Mouse (Mus musculus): ENCODE results near the gene Chrm3. TPM values are rescaled to one million over a fixed set of nuclear protein-coding genes. Genes with fewer than 3 reads are reported as not detected.
A peak's percentile ranks its signal among the peaks of the same experiment; 100 is the strongest.

Gene Chrm3
- polyA plus RNA-seq, 1 experiment from 2014 or later, result 6.9 TPM

DNA sequence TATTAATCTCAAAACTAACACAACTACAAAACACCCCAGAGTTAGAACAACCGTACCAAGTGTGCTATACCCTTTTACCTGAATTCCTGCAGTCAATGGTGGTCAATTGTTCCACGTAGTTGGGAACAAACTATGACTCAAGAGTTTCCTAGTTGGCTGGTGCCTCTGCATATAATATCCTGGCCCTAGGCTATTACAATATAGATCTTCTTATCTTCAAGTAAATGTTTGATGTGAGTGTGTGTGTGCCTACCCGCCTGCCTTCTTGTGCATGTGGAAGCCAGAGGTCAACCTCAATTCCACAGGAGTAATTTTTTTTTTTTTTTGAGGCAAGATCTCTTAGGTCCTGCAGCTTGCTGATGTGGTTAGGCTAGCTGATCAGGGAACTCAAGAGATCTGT lies 335.5 kb downstream of the Chrm3 start:
- H3K9me3 ChIP-seq (ENCODE audit: control insufficient read depth, low read depth, low read length), result no peaks in the 10 kb centered on the region
- 77% methylated on average over 3 of the region's 3 CpGs for WGBS
- H3K4me1 ChIP-seq (ENCODE audit: control insufficient read depth, insufficient read depth, low read length), result no peaks in the 10 kb centered on the region
- H3K27me3 ChIP-seq (ENCODE audit: control insufficient read depth, insufficient read depth, low read length), result no peaks in the 10 kb centered on the region
- H3K4me3 ChIP-seq (ENCODE audit: low read depth, low read length), result no peak overlapping the region
- ATAC-seq (ENCODE audit: insufficient number of reproducible peaks, insufficient read depth, low FRiP score, low read depth), result no peak
- no peak overlapping the region for H3K4me2 ChIP-seq (replicated peaks; ENCODE audit: low read depth, low read length)
- H3K36me3 ChIP-seq (ENCODE audit: control insufficient read depth, insufficient read depth, low read length), result no peaks in the 10 kb centered on the region
- no peak overlapping the region for H3K27ac ChIP-seq (ENCODE audit: low read length)
- H3K9ac ChIP-seq (replicated peaks; ENCODE audit: low read depth, low read length), result no peak overlapping the region

DNA sequence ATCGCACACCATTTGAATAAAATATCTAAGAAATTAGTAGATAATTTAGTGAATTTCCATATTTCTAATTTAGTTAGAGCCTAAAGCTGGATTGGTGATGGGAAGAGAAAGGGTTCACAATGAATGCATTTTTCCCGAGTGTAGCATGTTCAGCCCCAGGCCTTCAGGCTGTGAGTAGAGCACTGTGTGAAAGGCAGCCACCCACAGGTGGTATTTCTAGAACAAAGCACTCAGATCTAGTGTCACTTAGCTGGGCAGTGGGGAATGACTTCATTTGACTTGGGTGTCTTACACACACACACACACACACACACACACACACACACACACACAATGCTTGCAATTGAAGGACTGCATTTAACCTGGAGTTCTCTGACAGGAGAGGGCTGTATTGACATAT lies 337.5 kb downstream of the Chrm3 start:
- Histone ChIP-seq H3K4me2 (replicated peaks; ENCODE audit: low read depth, low read length) (no peak overlapping the region), H3K4me3 (ENCODE audit: low read depth, low read length) (no peak overlapping the region), H3K9ac (replicated peaks; ENCODE audit: low read depth, low read length) (no peak overlapping the region), H3K27ac (ENCODE audit: low read length) (no peak overlapping the region), H3K4me1 (ENCODE audit: control insufficient read depth, insufficient read depth, low read length) (no peaks in the 10 kb centered on the region), H3K36me3 (ENCODE audit: control insufficient read depth, insufficient read depth, low read length) (no peaks in the 10 kb centered on the region), H3K27me3 (ENCODE audit: control insufficient read depth, insufficient read depth, low read length) (no peaks in the 10 kb centered on the region), H3K9me3 (ENCODE audit: control insufficient read depth, low read depth, low read length) (no peaks in the 10 kb centered on the region)
- ATAC-seq (ENCODE audit: insufficient number of reproducible peaks, insufficient read depth, low FRiP score, low read depth), result no peak
- WGBS, result 83% methylated on average over 2 of the region's 2 CpGs

DNA sequence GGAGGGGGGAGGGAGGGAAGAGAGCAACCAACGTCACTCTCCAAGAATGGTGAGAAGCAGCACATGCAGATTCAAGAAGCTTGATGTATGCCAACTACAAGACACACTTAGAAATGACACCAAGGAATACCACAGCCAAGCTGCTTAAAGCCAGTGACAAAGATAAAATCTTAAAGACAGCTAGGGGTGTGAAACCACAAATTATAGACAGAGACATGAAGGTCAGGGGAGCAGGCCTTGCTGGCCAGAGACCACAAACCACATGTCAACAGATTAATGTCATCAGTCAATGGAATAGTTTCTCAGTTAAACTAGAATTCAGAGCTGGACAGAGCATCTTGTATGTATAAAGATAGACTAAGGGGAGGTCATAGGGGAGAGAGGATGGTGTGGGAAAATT lies 341.4 kb downstream of the Chrm3 start:
- 62% methylated on average over 1 of the region's 1 CpGs for WGBS
- no peak overlapping the region for H3K4me3 ChIP-seq (ENCODE audit: low read depth, low read length)
- no peak overlapping the region for H3K27ac ChIP-seq (ENCODE audit: low read length)
- H3K36me3 ChIP-seq (ENCODE audit: control insufficient read depth, insufficient read depth, low read length), result no peaks in the 10 kb centered on the region
- ATAC-seq (ENCODE audit: insufficient number of reproducible peaks, insufficient read depth, low FRiP score, low read depth), result no peak
- no peaks in the 10 kb centered on the region for H3K27me3 ChIP-seq (ENCODE audit: control insufficient read depth, insufficient read depth, low read length)
- no peaks in the 10 kb centered on the region for H3K4me1 ChIP-seq (ENCODE audit: control insufficient read depth, insufficient read depth, low read length)
- H3K9ac ChIP-seq (replicated peaks; ENCODE audit: low read depth, low read length), result no peak overlapping the region
- no peak overlapping the region for H3K4me2 ChIP-seq (replicated peaks; ENCODE audit: low read depth, low read length)
- no peaks in the 10 kb centered on the region for H3K9me3 ChIP-seq (ENCODE audit: control insufficient read depth, low read depth, low read length)

- Histone ChIP-seq H3K9me3 (ENCODE audit: control insufficient read depth, low read depth, low read length) (no peaks in the 10 kb centered on the region), H3K27me3 (ENCODE audit: control insufficient read depth, insufficient read depth, low read length) (no peaks in the 10 kb centered on the region), H3K4me1 (ENCODE audit: control insufficient read depth, insufficient read depth, low read length) (no peaks in the 10 kb centered on the region), H3K36me3 (ENCODE audit: control insufficient read depth, insufficient read depth, low read length) (no peaks in the 10 kb centered on the region), H3K27ac (ENCODE audit: low read length) (no peak overlapping the region; the same call in 1 of the 2 replicates), H3K4me2 (replicated peaks; ENCODE audit: low read depth, low read length) (no peak overlapping the region), H3K4me3 (ENCODE audit: low read depth, low read length) (no peak overlapping the region), H3K9ac (replicated peaks; ENCODE audit: low read depth, low read length) (no peak overlapping the region)
- peak; percentile 18; the same call in 1 of the 2 replicates for ATAC-seq (ENCODE audit: insufficient number of reproducible peaks, insufficient read depth, low FRiP score, low read depth)
- WGBS, result 39% methylated on average over 4 of the region's 4 CpGs
Observed at GRCm38 (mm10) chr13:10002916-10003315, 357.7 kb downstream of the Chrm3 start.

DNA sequence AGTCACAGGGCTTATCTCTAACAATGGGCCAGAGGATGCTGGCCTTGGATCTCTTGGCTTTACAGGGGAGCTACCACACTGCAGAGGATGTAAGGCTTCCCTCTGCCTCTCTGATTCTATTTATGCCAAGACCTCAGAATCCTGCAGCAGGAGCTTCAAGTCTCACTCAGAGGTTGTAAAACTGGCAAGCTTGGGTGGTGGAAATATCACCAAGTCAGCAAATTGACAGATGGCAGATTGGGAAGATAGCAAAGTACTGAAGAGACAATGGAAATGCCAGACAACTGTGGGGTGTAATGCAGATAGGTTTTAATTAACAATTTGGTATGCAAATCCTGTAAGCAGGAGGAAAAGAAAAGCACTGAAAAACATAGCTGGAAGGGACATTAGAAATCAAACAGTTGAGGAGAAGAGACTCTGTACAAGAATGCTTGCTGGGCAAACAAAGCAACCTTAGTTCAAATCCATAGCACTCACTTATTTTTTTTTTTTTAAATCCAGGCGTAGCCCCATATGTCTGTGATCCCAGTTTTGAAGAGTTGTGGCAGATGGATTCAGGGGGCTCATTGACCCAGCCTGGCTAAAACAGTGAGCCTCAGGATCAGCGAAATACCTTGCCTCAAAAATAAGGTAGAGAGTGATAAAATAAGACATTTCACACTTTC lies 362.9 kb downstream of the Chrm3 start:
- Histone ChIP-seq H3K27me3 (ENCODE audit: control insufficient read depth, insufficient read depth, low read length) (no peaks in the 10 kb centered on the region), H3K36me3 (ENCODE audit: control insufficient read depth, insufficient read depth, low read length) (no peaks in the 10 kb centered on the region), H3K27ac (ENCODE audit: low read length) (no peak overlapping the region), H3K9me3 (ENCODE audit: control insufficient read depth, low read depth, low read length) (no peaks in the 10 kb centered on the region), H3K9ac (replicated peaks; ENCODE audit: low read depth, low read length) (no peak overlapping the region), H3K4me3 (ENCODE audit: low read depth, low read length) (no peak overlapping the region), H3K4me2 (replicated peaks; ENCODE audit: low read depth, low read length) (no peak overlapping the region), H3K4me1 (ENCODE audit: control insufficient read depth, insufficient read depth, low read length) (no peaks in the 10 kb centered on the region)
- 73% methylated on average over 2 of the region's 2 CpGs for WGBS
- ATAC-seq (ENCODE audit: insufficient number of reproducible peaks, insufficient read depth, low FRiP score, low read depth), result no peak

DNA sequence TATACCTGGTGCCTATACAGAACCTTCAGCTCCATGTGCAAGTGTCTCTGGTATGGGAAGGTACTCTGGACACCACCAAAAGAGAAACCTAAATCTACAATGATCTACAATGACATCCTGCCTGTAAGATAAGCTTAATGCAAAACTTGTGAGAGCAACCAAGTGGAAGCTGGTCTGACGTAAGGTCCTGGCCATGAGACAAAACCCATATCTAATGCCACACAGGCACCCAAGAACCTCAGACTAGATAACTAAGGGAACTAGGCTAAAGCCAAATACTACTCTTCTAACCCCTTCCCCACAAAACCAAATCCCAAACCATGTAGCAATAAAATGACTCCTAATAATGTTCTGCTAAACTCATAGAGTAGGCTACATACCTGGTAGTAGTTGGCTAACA lies 364.8 kb downstream of the Chrm3 start:
- no peak overlapping the region for H3K4me3 ChIP-seq (ENCODE audit: low read depth, low read length)
- H3K27ac ChIP-seq (ENCODE audit: low read length), result no peak overlapping the region
- no peaks in the 10 kb centered on the region for H3K36me3 ChIP-seq (ENCODE audit: control insufficient read depth, insufficient read depth, low read length)
- H3K4me2 ChIP-seq (replicated peaks; ENCODE audit: low read depth, low read length), result no peak overlapping the region
- H3K9me3 ChIP-seq (ENCODE audit: control insufficient read depth, low read depth, low read length), result no peaks in the 10 kb centered on the region
- H3K4me1 ChIP-seq (ENCODE audit: control insufficient read depth, insufficient read depth, low read length), result no peaks in the 10 kb centered on the region
- no peaks in the 10 kb centered on the region for H3K27me3 ChIP-seq (ENCODE audit: control insufficient read depth, insufficient read depth, low read length)
- WGBS, result 97% methylated on average over 1 of the region's 1 CpGs
- no peak overlapping the region for H3K9ac ChIP-seq (replicated peaks; ENCODE audit: low read depth, low read length)
- ATAC-seq (ENCODE audit: insufficient number of reproducible peaks, insufficient read depth, low FRiP score, low read depth), result no peak

DNA sequence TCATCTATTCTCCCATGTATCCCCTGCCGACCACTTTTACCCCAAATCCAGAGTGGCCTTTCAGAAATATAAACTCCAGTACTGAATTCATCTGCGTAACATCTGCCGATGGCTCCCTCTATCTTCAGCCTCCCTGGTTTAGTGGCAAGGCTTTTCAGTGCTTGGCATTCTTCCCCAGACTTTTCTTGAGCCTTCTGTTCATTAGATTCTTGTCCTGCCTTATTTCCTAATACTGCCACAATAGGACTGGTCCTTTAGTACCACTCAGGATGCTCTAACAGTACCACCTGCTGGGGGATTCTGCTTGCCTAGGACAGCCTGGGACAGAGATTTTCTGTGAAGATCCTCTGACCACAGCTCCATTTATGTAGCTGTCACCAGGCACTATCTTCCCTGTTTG lies 367.1 kb downstream of the Chrm3 start:
- H3K4me1 ChIP-seq (ENCODE audit: control insufficient read depth, insufficient read depth, low read length), result no peaks in the 10 kb centered on the region
- H3K27ac ChIP-seq (ENCODE audit: low read length), result no peak overlapping the region
- no peak overlapping the region for H3K4me2 ChIP-seq (replicated peaks; ENCODE audit: low read depth, low read length)
- no peak overlapping the region for H3K4me3 ChIP-seq (ENCODE audit: low read depth, low read length)
- WGBS, result 82% methylated on average over 3 of the region's 3 CpGs
- H3K36me3 ChIP-seq (ENCODE audit: control insufficient read depth, insufficient read depth, low read length), result no peaks in the 10 kb centered on the region
- H3K9ac ChIP-seq (replicated peaks; ENCODE audit: low read depth, low read length), result no peak overlapping the region
- ATAC-seq (ENCODE audit: insufficient number of reproducible peaks, insufficient read depth, low FRiP score, low read depth), result no peak
- H3K27me3 ChIP-seq (ENCODE audit: control insufficient read depth, insufficient read depth, low read length), result no peaks in the 10 kb centered on the region
- no peaks in the 10 kb centered on the region for H3K9me3 ChIP-seq (ENCODE audit: control insufficient read depth, low read depth, low read length)

DNA sequence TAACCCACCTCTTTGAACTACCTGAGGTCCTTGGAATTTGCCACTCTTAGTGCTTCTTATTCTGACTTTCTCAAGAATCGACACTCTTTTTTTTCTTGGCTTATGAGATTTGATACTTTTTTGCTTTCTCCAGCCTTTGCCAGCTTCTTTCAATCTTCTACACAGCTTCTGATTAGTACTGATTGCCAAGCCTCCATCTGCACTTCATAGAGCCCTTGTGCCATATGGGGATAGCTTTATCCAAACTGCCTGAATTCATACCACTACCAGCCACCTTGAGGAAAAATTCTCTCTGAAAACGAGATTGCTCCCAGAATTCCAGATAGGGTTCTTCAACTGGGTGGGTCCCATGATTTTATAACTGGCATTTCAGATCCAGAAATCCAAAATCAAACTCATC lies 368.0 kb downstream of the Chrm3 start:
- H3K4me1 ChIP-seq (ENCODE audit: control insufficient read depth, insufficient read depth, low read length), result no peaks in the 10 kb centered on the region
- WGBS, result 75% methylated on average over 2 of the region's 2 CpGs
- H3K9me3 ChIP-seq (ENCODE audit: control insufficient read depth, low read depth, low read length), result no peaks in the 10 kb centered on the region
- no peaks in the 10 kb centered on the region for H3K36me3 ChIP-seq (ENCODE audit: control insufficient read depth, insufficient read depth, low read length)
- ATAC-seq (ENCODE audit: insufficient number of reproducible peaks, insufficient read depth, low FRiP score, low read depth), result no peak
- no peaks in the 10 kb centered on the region for H3K27me3 ChIP-seq (ENCODE audit: control insufficient read depth, insufficient read depth, low read length)
- H3K9ac ChIP-seq (replicated peaks; ENCODE audit: low read depth, low read length), result no peak overlapping the region
- H3K27ac ChIP-seq (ENCODE audit: low read length), result no peak overlapping the region
- H3K4me2 ChIP-seq (replicated peaks; ENCODE audit: low read depth, low read length), result no peak overlapping the region
- no peak overlapping the region for H3K4me3 ChIP-seq (ENCODE audit: low read depth, low read length)

DNA sequence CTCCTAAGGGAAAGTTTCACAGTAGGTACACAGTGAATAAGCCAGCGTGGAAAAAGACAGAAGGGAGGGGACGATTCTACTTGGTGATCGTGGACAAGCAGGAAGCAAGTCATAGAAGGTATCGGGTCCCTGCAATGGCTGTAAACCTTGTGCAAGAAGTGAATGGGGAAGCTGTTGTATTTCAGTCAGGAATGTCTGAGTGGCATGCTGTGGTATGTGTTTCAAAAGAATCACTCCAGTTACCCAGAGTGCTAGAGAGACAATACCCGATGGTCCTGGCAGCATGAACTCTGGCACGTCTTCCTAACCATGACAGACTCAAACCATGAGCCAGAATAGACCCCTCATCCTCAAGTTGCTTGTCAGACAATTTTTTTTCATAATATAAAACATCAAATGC lies 375.0 kb downstream of the Chrm3 start:
- no peaks in the 10 kb centered on the region for H3K36me3 ChIP-seq (ENCODE audit: control insufficient read depth, insufficient read depth, low read length)
- no peaks in the 10 kb centered on the region for H3K9me3 ChIP-seq (ENCODE audit: control insufficient read depth, low read depth, low read length)
- H3K27ac ChIP-seq (ENCODE audit: low read length), result no peak overlapping the region
- H3K27me3 ChIP-seq (ENCODE audit: control insufficient read depth, insufficient read depth, low read length), result no peaks in the 10 kb centered on the region
- H3K4me3 ChIP-seq (ENCODE audit: low read depth, low read length), result no peak overlapping the region
- H3K4me1 ChIP-seq (ENCODE audit: control insufficient read depth, insufficient read depth, low read length), result no peaks in the 10 kb centered on the region
- WGBS, result 78% methylated on average over 6 of the region's 6 CpGs
- no peak for ATAC-seq (ENCODE audit: insufficient number of reproducible peaks, insufficient read depth, low FRiP score, low read depth)
- H3K4me2 ChIP-seq (replicated peaks; ENCODE audit: low read depth, low read length), result no peak overlapping the region
- no peak overlapping the region for H3K9ac ChIP-seq (replicated peaks; ENCODE audit: low read depth, low read length)
